Mouse (Mus musculus): ENCODE data around the gene Ptgis. TPM values are rescaled to one million over a fixed set of nuclear protein-coding genes. Genes with fewer than 3 reads are reported as not detected.

The Ptgis gene
- polyA plus RNA-seq, 1 experiment from 2014 or later: 18.0 TPM

DNA sequence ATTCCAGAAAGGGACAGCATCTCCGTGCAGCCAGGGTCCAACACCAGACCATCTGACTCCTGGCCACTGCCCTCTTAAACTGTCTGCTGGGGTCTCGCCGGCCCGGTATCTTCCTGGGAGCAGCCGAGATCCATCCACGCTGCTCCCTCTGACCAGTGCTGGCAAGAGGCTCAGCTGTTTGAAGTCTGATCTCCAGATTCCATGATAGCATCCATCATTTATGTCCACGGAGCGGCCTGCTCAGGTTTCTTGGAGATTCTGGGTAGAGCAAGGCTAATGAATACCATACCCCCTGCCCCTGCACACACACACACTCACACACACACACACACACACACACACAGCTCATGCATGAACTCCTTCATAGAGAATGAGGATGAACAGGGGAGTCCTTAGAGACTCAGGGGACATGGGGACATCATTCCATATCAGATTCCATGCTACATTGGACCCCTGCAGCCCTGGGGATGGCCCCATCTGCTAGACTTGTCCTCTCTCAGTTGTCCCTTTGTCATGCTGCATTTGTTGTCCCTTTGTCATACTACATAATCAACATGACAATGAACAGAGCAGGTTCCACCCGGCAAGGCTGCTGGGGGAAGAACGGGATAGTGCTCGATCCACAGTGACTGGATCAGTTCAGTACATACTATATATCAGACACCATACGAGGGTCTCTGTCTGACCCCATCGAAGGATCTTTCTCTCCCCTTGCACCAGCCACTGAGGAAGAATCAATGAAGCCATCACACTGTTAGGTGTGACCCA lies 41.6 kb downstream of the Ptgis start:
- H3K4me2 ChIP-seq (replicated peaks; ENCODE audit: low read depth, low read length): no peak overlapping the region
- H3K9ac ChIP-seq (ENCODE audit: low read depth, low read length): no peak overlapping the region
- no peaks in the 10 kb centered on the region for H3K9me3 ChIP-seq (ENCODE audit: control insufficient read depth, low read length)
- no peaks in the 10 kb centered on the region for H3K27me3 ChIP-seq (ENCODE audit: control insufficient read depth, insufficient read depth, low read length)
- H3K4me1 ChIP-seq (ENCODE audit: control insufficient read depth, insufficient read depth, low read length): peaks cover 9% of the 10 kb centered on the region; the same call in 1 of the 2 replicates
- no peak overlapping the region for H3K4me3 ChIP-seq (ENCODE audit: low read length)
- WGBS: 35% methylated on average over 13 of the region's 13 CpGs
- H3K36me3 ChIP-seq (ENCODE audit: control insufficient read depth, insufficient read depth, low read length): no peaks in the 10 kb centered on the region
- ATAC-seq (ENCODE audit: low FRiP score, low TSS enrichment): peak; percentile 62
- no peak overlapping the region for H3K27ac ChIP-seq (ENCODE audit: low read depth, low read length)

DNA sequence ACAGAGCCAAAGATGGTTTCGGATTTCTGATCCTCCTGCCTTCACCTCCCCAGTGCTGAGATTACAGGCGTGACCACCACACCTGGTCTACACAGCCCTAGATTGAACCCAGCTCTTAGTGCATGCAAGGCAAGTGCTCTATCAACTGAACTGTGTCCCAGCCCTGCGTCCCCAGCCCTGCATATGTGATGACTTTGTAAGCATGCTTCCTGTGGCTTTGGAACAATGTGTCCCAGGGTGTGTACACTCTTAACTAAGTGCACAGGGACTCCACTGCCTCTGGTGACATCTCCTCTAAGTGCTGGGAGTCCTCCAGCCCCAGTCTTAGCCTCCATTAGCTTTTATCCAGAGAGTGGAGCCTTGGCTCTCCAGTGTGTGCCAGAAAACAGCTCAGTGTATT lies 47.0 kb downstream of the Ptgis start:
- no peak for ATAC-seq (ENCODE audit: low FRiP score, low TSS enrichment)
- peaks cover 17% of the 10 kb centered on the region for H3K27me3 ChIP-seq (ENCODE audit: control insufficient read depth, insufficient read depth, low read length)
- no peak overlapping the region for H3K27ac ChIP-seq (ENCODE audit: low read depth, low read length)
- 72% methylated on average over 3 of the region's 3 CpGs for WGBS
- no peak overlapping the region for H3K4me2 ChIP-seq (replicated peaks; ENCODE audit: low read depth, low read length)
- H3K36me3 ChIP-seq (ENCODE audit: control insufficient read depth, insufficient read depth, low read length): no peaks in the 10 kb centered on the region
- no peak overlapping the region for H3K9ac ChIP-seq (ENCODE audit: low read depth, low read length)
- peaks cover 20% of the 10 kb centered on the region; the same call in 1 of the 2 replicates for H3K4me1 ChIP-seq (ENCODE audit: control insufficient read depth, insufficient read depth, low read length)
- H3K4me3 ChIP-seq (ENCODE audit: low read length): no peak overlapping the region
- H3K9me3 ChIP-seq (ENCODE audit: control insufficient read depth, low read length): no peaks in the 10 kb centered on the region

DNA sequence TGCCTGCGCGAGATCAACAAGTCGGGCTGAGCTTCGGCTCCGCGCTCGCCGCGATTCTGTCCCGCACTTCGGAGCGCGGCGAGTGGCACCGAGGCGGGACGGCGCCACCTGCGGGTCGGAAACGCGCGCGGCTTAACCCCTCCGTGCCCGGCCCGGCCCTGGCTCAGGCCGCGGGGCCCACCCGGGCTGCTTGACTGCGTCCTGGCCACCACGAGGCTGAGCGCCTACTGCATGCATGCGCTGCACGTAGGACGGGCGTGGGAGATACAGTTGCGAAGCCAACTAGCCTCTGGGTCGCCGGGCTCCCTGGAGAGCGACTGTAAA lies 50.4 kb downstream of the Ptgis start, which contains the start of gene Kcnb1:
Gene Kcnb1, minus strand, starts transcription at position 80 of the 324 bp plus-strand sequence.
- peaks cover 22% of the 10 kb centered on the region; the same call in 1 of the 2 replicates for H3K4me1 ChIP-seq (ENCODE audit: control insufficient read depth, insufficient read depth, low read length)
- H3K27me3 ChIP-seq (ENCODE audit: control insufficient read depth, insufficient read depth, low read length): peaks cover 30% of the 10 kb centered on the region
- peak; percentile 51 for ATAC-seq (ENCODE audit: low FRiP score, low TSS enrichment)
- no peaks in the 10 kb centered on the region for H3K9me3 ChIP-seq (ENCODE audit: control insufficient read depth, low read length)
- H3K36me3 ChIP-seq (ENCODE audit: control insufficient read depth, insufficient read depth, low read length): no peaks in the 10 kb centered on the region
- peak within 1 kb of the TSS; percentile 52 for H3K4me3 ChIP-seq (ENCODE audit: low read length)
- H3K9ac ChIP-seq (ENCODE audit: low read depth, low read length): peak within 1 kb of the TSS; percentile 63
- peak within 1 kb of the TSS; percentile 96 for H3K4me2 ChIP-seq (replicated peaks; ENCODE audit: low read depth, low read length)
- no peak within 1 kb of the TSS for H3K27ac ChIP-seq (ENCODE audit: low read depth, low read length)
- under 1% methylated on average over 38 of the region's 41 CpGs for WGBS

DNA sequence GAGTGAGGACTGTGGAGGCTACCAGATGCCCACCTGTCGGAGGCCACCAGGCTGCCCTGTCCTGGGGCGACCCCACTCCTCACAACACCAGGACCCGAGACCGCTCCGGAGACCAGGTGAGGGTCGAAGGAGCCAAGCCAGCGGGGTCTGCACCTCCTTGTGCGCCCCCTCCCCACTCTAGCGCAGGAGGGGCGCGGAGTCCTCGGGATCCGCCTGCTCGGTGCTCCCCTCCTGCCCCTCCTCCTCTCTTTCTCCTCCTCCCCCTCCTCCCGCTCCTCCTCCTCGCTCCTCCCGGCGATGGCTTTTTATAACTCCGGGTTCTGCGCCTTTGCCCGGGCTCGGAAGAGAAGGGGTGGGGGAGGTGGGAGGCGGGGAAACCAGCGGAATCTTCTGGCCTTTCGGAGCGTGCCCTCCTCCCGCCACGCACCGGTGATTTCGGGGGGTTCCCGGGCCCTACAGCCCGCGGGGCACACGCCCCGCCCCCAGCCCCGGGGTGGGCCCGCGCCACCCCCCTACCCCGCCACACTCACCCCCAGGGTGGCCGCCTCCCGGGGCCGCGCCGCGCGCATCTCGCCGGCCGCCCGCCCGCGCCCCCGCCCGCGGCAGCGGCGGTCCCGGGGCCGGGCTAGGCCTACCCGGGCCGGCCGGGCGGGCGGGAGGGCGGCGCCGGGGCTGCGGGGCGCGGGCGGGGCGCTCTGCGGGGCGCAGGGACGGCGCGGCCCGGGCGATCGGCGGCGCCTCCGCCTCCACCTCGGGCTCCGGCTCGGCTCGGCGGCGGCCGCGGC lies 50.9 kb downstream of the Ptgis start:
- ATAC-seq (ENCODE audit: low FRiP score, low TSS enrichment): peak; percentile 58
- WGBS: 1% methylated on average over 54 of the region's 91 CpGs
- Histone ChIP-seq H3K9me3 (ENCODE audit: control insufficient read depth, low read length) (no peaks in the 10 kb centered on the region), H3K27ac (ENCODE audit: low read depth, low read length) (no peak overlapping the region), H3K4me2 (replicated peaks; ENCODE audit: low read depth, low read length) (peak overlapping the region; percentile 96), H3K36me3 (ENCODE audit: control insufficient read depth, insufficient read depth, low read length) (no peaks in the 10 kb centered on the region), H3K4me3 (ENCODE audit: low read length) (peak overlapping the region; percentile 52), H3K9ac (ENCODE audit: low read depth, low read length) (peak overlapping the region; percentile 63), H3K4me1 (ENCODE audit: control insufficient read depth, insufficient read depth, low read length) (peaks cover 22% of the 10 kb centered on the region; the same call in 1 of the 2 replicates), H3K27me3 (ENCODE audit: control insufficient read depth, insufficient read depth, low read length) (peaks cover 30% of the 10 kb centered on the region)

DNA sequence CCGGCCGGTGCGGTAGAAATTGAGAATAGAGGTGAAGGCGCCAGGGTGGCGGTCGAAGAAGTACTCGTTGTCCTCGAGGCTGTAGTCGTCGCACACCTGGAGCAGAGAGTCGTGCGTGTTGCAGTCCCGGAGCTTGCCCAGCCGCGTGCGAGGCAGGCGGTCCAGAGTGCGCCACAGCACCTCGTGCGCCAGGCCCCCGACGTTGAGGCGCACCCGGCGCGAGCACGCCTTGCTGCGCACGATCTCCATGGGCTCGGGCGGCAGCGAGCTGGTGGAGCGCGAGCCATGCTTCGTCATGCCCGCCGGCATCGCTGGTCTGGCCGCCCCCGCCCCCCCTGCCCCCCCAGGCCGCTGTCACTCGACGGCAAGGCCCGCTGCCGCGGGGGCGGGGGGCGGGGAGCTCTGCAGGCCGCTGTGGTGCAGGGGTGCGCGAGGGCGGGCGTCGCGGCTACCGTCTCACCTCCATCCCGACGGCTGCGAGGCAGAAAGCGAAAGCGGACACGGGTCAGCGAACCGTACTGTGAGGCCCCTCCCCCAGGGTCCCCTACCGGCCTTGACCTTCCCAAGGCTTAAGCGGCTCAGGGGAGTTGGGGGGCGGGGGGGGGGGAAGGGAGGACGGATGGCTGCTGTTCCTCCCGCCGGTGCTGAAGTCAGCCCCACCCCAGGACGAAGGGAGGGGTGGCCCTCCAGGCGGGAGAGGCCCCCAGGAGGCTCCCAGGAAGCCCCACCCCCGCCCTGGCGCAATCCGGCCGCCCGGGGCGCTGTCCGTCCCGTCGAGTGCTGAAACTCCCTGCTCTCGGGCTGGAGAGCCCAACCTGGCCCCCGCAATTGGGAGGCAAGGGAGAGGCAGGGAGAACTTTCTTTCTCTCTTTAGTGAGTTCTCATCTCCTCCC lies 51.8 kb downstream of the Ptgis start:
- Histone ChIP-seq H3K4me1 (ENCODE audit: control insufficient read depth, insufficient read depth, low read length) (peaks cover 22% of the 10 kb centered on the region; the same call in 1 of the 2 replicates), H3K4me3 (ENCODE audit: low read length) (peak overlapping the region; percentile 52), H3K9me3 (ENCODE audit: control insufficient read depth, low read length) (no peaks in the 10 kb centered on the region), H3K27me3 (ENCODE audit: control insufficient read depth, insufficient read depth, low read length) (peaks cover 30% of the 10 kb centered on the region), H3K36me3 (ENCODE audit: control insufficient read depth, insufficient read depth, low read length) (no peaks in the 10 kb centered on the region), H3K9ac (ENCODE audit: low read depth, low read length) (no peak overlapping the region), H3K4me2 (replicated peaks; ENCODE audit: low read depth, low read length) (peak overlapping the region; percentile 96), H3K27ac (ENCODE audit: low read depth, low read length) (no peak overlapping the region)
- 19% methylated on average over 58 of the region's 83 CpGs for WGBS
- ATAC-seq (ENCODE audit: low FRiP score, low TSS enrichment): peak; percentile 79

DNA sequence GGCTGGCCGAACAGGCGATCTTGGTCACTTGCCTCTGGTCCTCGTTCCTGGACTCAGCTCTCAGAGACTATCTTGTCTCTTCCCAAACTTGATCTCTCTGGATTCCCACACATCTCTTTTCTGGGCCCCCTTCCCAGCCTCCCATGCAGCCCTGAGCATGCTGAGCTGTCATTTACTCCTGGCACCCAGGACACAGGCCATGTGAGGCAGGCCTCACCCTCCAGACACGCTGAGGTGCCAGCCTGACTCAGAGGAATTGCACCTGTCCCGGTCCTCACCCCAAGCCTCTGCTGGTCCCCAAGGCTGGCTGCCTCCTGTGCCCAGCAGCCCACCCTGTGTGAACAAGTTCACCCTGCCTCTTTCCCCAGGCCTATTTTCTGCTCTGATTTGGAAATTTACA lies 53.3 kb downstream of the Ptgis start:
- Histone ChIP-seq H3K4me2 (replicated peaks; ENCODE audit: low read depth, low read length) (no peak overlapping the region), H3K4me3 (ENCODE audit: low read length) (no peak overlapping the region), H3K4me1 (ENCODE audit: control insufficient read depth, insufficient read depth, low read length) (peaks cover 22% of the 10 kb centered on the region; the same call in 1 of the 2 replicates), H3K9me3 (ENCODE audit: control insufficient read depth, low read length) (no peaks in the 10 kb centered on the region), H3K9ac (ENCODE audit: low read depth, low read length) (no peak overlapping the region), H3K27me3 (ENCODE audit: control insufficient read depth, insufficient read depth, low read length) (peaks cover 30% of the 10 kb centered on the region), H3K36me3 (ENCODE audit: control insufficient read depth, insufficient read depth, low read length) (no peaks in the 10 kb centered on the region), H3K27ac (ENCODE audit: low read depth, low read length) (no peak overlapping the region)
- WGBS: 89% methylated on average over 5 of the region's 5 CpGs
- no peak for ATAC-seq (ENCODE audit: low FRiP score, low TSS enrichment)

DNA sequence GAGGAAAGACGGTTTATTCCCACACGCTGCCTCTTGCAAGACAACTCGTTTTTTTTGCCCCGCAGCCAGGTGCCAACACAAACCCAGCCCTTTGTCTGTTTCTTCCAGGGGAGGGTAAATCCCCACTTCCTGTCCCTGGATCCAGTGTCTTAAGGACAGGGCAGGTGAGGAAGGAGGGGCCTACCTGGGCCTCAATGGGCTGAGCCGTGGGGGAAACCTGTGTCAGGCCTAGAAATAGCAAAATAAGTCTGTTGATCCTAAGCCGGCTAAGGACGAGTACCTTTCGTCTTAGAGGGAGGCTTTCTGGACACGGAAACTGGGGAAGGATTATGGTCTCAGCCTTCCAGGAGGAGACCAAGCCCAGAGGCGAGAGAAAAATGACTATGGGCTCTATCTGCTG lies 53.9 kb downstream of the Ptgis start:
- peaks cover 30% of the 10 kb centered on the region for H3K27me3 ChIP-seq (ENCODE audit: control insufficient read depth, insufficient read depth, low read length)

DNA sequence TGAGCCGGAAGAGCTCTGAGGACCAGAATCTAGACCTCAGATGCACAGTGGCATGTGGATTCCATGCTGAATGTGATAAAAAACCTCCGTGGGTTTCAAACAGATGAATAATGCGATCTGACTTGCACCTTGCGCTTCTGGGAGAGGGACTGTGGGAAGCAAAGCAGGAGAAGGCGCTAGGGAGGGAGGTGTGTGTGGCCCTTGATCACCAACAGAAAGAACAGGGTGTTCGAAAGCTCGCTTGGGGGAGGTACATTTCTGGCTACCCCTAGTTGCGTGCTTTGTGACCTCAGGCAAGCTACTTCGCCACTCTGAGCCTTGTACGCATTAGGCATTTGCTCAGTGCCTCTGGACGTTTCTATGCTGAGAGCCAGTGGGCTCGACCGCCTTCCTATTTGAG lies 54.4 kb downstream of the Ptgis start:
- no peak overlapping the region for H3K9ac ChIP-seq (ENCODE audit: low read depth, low read length)
- peaks cover 27% of the 10 kb centered on the region; the same call in 1 of the 2 replicates for H3K4me1 ChIP-seq (ENCODE audit: control insufficient read depth, insufficient read depth, low read length)
- no peaks in the 10 kb centered on the region for H3K36me3 ChIP-seq (ENCODE audit: control insufficient read depth, insufficient read depth, low read length)
- H3K4me3 ChIP-seq (ENCODE audit: low read length): no peak overlapping the region
- no peak for ATAC-seq (ENCODE audit: low FRiP score, low TSS enrichment)
- peaks cover 29% of the 10 kb centered on the region for H3K27me3 ChIP-seq (ENCODE audit: control insufficient read depth, insufficient read depth, low read length)
- H3K4me2 ChIP-seq (replicated peaks; ENCODE audit: low read depth, low read length): no peak overlapping the region
- H3K27ac ChIP-seq (ENCODE audit: low read depth, low read length): no peak overlapping the region
- 60% methylated on average over 13 of the region's 13 CpGs for WGBS
- H3K9me3 ChIP-seq (ENCODE audit: control insufficient read depth, low read length): no peaks in the 10 kb centered on the region

More for the DNA sequence above, 53.9 kb downstream of the Ptgis start:
- Histone ChIP-seq H3K4me1 (ENCODE audit: control insufficient read depth, insufficient read depth, low read length) (peaks cover 23% of the 10 kb centered on the region; the same call in 1 of the 2 replicates), H3K9ac (ENCODE audit: low read depth, low read length) (no peak overlapping the region), H3K27ac (ENCODE audit: low read depth, low read length) (no peak overlapping the region), H3K4me3 (ENCODE audit: low read length) (no peak overlapping the region), H3K36me3 (ENCODE audit: control insufficient read depth, insufficient read depth, low read length) (no peaks in the 10 kb centered on the region), H3K9me3 (ENCODE audit: control insufficient read depth, low read length) (no peaks in the 10 kb centered on the region), H3K4me2 (replicated peaks; ENCODE audit: low read depth, low read length) (no peak overlapping the region)
- no peak for ATAC-seq (ENCODE audit: low FRiP score, low TSS enrichment)
- 54% methylated on average over 10 of the region's 10 CpGs for WGBS

Measured in kidney, embryonic 14.5 days (tissue).